Mouse (Mus musculus) ZHBTc4 (cell line): Measurements from ENCODE around the gene Dnajc8.
"Not testable (repeated sequence)": the region's sequence is repeated elsewhere in the genome, so short reads cannot be mapped to it uniquely, and the experiment has no call there.

ENCODE experiments used
- DNase-seq: peaks from one replicate; pipeline ENCODE4 v3.0.0-alpha.2; 2011; ENCODE audit warnings: low read depth, low spot score

Gene Dnajc8

DNA sequence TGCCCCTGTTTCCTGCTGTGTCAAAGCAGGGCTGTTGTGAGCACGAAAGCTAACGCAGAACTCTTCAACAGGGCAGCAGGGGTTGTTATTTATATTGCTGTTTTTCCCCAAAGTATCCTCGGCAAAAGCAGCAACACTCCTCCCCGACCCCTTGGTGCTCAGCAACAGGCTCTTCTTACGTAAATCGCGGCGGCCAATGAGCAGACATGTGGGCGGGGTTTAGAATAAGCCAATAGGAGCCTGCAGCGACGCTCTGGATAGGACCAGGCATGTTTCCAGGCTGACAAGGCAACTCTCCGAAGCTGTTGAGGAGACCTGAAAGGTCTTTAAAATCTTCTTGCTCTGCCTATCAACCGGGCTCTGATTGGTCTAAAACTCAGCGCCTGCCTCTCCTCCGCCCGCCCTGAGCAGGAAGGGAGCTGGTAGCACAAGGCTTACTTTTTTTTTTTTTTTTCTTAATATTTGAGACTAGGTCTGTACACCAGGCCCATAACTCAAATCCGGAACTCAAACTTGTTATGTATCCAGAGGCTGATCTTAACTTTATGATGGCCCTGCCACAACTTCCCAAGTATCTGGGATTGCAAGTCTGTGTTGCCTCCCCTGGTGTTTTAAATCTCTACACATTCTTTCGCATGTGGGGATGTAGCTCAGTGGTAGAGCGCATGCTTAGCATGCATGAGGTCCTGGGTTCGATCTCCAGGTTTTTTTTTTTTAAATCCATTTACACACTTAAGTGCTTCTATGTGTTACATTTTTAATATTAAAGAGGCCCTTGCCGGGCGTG, 19.8 kb upstream of the Dnajc8 start:
- peak; percentile 99 for DNase-seq

DNA sequence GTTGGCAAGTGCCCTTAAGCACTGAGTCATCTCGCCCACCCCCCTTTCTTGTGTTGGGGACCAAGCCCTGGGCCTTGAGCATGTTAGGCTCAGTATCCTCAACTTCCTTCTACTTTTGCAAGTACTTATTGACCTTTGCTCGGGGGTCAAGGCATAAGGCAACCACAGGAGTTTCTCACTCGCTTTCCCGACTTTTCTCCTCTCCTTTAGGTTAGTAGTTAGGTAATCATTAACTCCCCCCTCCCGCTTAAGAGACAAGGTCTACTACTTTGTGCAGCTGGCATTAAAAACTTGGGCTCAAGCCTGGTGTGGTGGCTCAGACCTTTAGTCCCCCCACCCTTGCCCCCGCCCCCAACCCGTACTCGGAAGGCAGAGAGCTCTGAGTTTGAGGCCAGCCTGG, 17.3 kb upstream of the Dnajc8 start:
- DNase-seq: no peak

- DNase-seq: no peak
Observed at GRCm38 (mm10) chr4:132519188-132519587, 16.2 kb upstream of the Dnajc8 start.

- DNase-seq: peak; percentile 85
Observed at GRCm38 (mm10) chr4:132524321-132524741, 11.0 kb upstream of the Dnajc8 start.

- DNase-seq: peak; percentile 63
Observed at GRCm38 (mm10) chr4:132524808-132525207, 10.5 kb upstream of the Dnajc8 start.

- peak; percentile 79 for DNase-seq
Observed at GRCm38 (mm10) chr4:132526678-132527077, 8.7 kb upstream of the Dnajc8 start.

DNA sequence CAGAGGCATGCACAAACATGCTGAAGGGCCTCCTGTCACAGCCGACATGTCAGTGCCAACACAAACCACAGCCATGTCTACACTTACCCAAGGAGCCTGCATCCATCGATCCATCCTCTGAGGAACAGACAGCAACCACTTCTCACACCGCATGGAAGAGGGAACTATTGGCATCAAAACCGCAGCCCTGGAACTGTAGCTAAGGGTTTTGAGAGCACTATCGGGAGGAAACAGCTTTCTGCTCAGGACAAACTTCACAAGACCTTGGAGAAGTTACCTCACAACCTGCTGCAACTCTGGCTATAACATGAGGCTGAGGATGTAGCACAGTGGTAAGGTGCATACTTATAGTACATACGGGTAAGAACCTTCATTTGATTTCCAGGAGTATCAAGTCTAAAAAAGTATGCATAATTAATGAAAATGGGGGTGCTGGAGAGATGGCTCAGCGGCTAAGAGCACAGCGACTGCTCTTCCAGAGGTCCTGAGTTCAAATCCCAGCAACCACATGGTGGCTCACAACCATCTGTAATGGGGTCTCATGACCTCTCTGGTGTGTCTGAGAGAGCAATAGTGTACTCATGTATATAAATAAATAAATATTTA, 7.3 kb upstream of the Dnajc8 start:
- no peak for DNase-seq

GRCm38 (mm10) chr4:132529344-132529743, 6.0 kb upstream of the Dnajc8 start:
- DNase-seq: no peak

- no peak for DNase-seq
Observed at GRCm38 (mm10) chr4:132530033-132530804, 5.1 kb upstream of the Dnajc8 start.

GRCm38 (mm10) chr4:132532496-132532895, 2.9 kb upstream of the Dnajc8 start:
- DNase-seq: no peak

DNA sequence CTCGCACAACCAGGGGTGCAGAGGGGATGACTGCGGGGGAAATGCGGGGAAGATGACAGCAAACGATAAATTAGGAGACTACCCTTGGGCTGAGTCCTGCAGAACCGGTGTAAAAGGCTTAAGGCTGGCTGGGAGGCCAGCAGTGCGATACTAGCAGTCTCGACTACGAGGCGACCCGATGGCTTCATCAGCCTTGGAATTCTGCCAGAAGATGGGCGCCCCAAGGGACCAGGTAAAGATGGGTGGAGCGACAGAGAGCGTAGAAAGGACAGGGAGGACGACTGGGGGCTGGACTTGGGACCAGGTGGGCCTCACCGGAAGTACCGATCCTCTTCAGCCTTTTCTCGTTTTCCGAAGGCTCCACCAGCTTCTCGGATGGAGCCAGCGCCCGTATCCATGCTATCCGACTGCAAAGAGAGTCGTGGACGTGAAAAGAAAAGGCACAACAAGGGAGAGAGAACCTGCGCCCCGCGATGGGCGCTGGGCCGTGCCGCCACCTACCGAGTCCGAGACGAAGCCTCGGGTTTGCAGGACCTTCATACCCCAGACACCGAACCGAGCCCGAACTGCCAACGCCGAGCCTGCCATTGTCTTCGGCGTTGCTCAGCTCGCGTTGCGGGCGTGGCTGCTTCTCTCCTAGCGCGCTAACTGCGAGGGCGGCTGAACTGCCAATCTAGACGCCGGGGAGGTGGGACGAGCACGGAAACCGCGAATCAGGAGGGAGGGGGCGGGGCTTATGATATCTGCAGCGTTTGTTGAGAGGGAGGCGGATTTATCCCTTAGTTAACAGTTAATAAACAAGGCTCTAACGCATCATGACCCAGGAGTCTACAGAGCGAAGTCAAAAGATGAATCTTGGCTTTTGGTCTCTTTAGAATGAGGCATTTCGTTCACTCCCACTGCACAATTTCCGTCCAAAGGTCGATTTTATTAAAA, 2.1 kb upstream of the Dnajc8 start, which contains the start of gene Atpif1:
Gene Atpif1 (minus strand): TSS at position 679 of the 936 bp plus-strand sequence.
- DNase-seq: peak; percentile 98

DNA sequence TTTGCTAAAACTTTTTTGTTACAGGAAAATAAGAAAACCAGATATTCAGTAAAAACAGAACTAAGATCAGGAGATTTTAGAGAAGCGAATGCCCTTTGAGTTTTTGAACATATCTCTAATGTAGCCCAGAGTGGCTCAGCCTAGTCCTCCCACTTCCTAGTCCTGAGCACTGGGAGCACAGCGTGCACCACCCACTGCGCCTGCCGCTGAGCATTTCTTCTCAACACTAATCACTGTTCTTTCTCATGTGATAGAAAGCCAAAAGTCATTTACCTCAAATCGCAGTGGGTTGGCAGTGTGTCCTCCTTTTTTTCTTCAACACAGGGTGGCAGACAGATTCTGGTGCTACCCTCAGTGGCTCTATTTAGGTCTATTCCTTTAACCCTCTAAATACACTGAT, 4.1 kb downstream of the Dnajc8 start:
- DNase-seq: no peak

GRCm38 (mm10) chr4:132541413-132541812, 6.1 kb downstream of the Dnajc8 start:
- no peak for DNase-seq

DNA sequence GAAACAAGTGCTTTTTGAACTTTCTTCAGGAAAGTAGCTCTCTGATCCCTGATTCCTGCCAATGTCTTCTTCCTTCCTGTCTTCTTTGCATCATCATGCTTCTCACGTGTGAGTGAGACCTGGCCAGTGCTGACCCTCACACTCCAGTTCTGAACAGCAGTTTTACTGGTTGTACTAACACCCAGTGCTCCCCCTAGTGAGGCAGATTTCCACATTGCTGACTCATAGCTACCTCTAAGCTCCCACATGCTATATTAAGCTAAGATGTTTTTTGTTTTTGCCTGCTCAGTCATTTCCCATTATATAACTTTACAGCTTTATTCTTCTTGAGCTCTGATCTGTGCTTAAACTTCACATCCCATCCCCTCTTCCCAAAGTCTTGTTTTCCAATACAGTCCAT, 7.4 kb downstream of the Dnajc8 start:
- no peak for DNase-seq

DNA sequence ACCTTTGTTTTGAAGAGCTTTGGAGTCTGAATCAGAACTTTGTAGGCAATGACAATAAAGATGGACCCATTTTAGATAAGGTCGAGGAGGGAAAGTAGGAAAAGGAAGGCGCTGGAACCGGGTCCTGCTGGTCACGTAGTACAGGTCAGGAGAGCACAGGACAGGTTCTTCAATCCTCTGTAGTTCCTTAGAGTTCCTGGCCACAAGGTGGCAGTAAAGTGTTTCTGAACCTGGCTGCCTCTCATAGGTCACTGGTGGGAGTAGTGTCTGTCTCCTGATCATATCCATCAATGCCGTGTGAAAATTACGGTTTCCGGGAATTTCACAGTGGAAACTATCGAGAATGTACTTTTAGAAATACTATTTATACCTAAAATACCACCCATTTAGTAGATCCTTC, 10.5 kb downstream of the Dnajc8 start:
- DNase-seq: peak; percentile 82

DNA sequence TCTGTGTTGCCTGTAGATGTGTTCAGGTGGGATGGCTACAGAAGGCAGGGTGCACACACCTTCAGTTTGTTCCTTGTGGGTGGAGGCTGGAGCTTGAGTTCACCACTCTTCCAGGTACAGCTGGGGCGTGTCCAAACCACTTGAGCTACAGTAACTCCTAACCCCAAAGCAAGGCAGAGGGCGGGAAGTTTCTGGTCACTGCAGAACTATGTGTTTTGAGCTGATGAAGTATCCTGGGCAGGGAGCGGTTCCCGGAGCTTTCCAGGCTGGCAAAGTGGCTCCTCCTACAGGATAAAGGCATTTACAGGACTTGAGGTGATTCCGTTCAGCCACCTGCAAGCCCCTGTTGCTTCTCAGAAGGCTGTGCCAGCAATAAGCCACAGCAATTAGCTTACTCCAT, 18.9 kb downstream of the Dnajc8 start:
- peak; percentile 49 for DNase-seq

DNA sequence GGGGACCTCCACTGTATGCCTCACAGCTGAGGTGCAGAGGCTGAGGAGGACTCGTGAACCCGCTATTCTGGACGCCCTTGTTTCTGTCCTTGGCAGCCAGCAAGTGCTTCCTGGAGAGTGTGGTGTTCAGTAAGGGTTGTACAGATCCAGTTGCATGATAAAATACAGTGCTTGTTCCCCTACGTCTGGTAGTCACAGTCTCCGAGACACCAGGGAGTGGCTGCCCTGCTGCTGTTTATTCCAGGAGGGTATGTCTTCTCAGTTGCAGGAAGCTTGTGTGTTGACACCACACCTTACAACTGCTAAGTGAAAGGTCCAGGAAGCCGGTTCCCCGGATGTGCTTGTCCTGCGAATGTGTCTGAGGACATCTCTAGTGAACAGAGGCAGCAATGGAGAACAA, 19.3 kb downstream of the Dnajc8 start:
- peak; percentile 50 for DNase-seq

DNA sequence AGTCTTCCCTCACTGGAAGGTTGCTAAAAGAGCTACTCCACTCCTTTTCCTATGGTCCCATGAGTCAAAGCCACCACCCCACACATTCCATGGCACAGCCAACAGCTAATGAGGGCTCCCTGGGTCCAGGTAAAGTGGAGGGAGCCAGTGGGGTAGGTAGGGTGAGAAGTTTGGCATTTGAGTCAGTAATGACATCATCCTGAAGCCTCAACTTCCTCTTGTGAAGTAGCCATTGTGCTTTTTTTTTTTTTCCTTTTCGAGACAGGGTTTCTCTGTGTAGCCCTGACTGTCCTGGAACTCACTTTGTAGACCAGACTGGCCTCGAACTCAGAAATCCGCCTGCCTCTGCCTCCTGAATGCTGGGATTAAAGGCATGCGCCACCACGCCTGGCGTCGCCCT, 20.2 kb downstream of the Dnajc8 start:
- not testable (repeated sequence) for DNase-seq

- DNase-seq: no peak
Observed at GRCm38 (mm10) chr4:132563261-132563660, 27.9 kb downstream of the Dnajc8 start.

DNA sequence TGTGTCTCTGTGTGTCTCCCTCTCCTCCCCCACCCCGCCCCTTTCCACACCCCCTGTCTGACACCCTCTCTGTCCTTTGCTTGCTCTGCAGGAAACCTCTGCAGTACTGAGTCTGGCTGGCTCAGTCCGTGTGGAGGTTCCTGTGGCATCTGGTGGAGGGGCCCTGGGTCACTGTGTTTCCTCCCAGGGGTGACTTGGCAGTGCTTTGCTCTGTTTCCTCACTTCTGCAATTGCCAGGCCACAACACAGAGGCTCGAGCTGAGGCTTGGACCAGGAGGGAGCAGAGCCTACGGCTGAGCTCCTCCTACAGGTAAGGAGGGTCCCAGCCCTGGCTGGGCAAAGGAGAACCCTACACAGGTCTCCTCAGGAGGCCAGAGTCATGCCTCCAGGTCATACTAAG, 28.6 kb downstream of the Dnajc8 start, which contains the start of gene Ptafr:
Gene Ptafr (plus strand): TSS at position 103 of the 400 bp plus-strand sequence.
- no peak for DNase-seq

GRCm38 (mm10) chr4:132565089-132565747, 29.9 kb downstream of the Dnajc8 start:
- DNase-seq: peak; percentile 22
